8 mouse cellular contexts compared by ENCODE assay signal in genomic region chr6:48047114-48047449, GRCm38 (mm10). TPM values are rescaled to one million over a fixed set of nuclear protein-coding genes. Genes with fewer than 3 reads are reported as not detected.
A peak's percentile ranks its signal among the peaks of the same experiment; 100 is the strongest.
DNase-seq lines count a peak whose midpoint lies in the region; ATAC-seq and TF ChIP-seq lines count a peak whose summit lies in the region.

No protein-coding gene starts in this region.

- peaks cover 32% of the 10 kb centered on the region for H3K36me3 ChIP-seq in heart, embryonic 13.5 days
- H3K36me3 ChIP-seq in forebrain, embryonic 13.5 days (ENCODE audit: poor library complexity, severe bottlenecking) = peaks cover 27% of the 10 kb centered on the region
- H3K36me3 ChIP-seq in liver, postnatal 0 days (replicated peaks; ENCODE audit: insufficient read depth, low read length) = peaks cover 17% of the 10 kb centered on the region

- H3K27ac ChIP-seq in heart, embryonic 13.5 days (replicated peaks) = no peak overlapping the region
- H3K27ac ChIP-seq in forebrain, embryonic 13.5 days = no peak overlapping the region
- peak overlapping the region; percentile 89; the same call in 1 of the 2 replicates for H3K27ac ChIP-seq in liver, postnatal 0 days (ENCODE audit: low read depth)

- no peaks in the 10 kb centered on the region for H3K9me3 ChIP-seq in heart, embryonic 13.5 days
- H3K9me3 ChIP-seq in forebrain, embryonic 13.5 days (replicated peaks) = no peaks in the 10 kb centered on the region
- no peaks in the 10 kb centered on the region for H3K9me3 ChIP-seq in liver, postnatal 0 days (ENCODE audit: low read length)

- TF ChIP-seq CTCF in liver, postnatal 0 days (IDR thresholded peaks at IDR 0.05; ENCODE audit: low read depth) = no peak; the same call in 1 of the 2 replicates

- no peak for DNase-seq in heart, postnatal 25 days (ENCODE audit: low spot score)
- peak; percentile 40 for DNase-seq in ES-CJ7 (ENCODE audit: low read depth, low spot score)
- DNase-seq in liver, postnatal 0 days = no peak
- no peak for DNase-seq in frontal cortex, adult 2 months (ENCODE audit: extremely low spot score in 1 of 2, low spot score in 1 of 2)
- DNase-seq in Muller cell, postnatal 12 days (ENCODE audit: inconsistent ontology term) = no peak
- DNase-seq in frontal cortex, postnatal 25 days (ENCODE audit: low spot score in 2 of 2) = no peak

- no peak for TF ChIP-seq EP300 in liver, postnatal 0 days (IDR thresholded peaks at IDR 0.05; ENCODE audit: low read depth)

- 6% methylated on average over 12 of the region's 12 CpGs for WGBS in heart, embryonic 13.5 days
- WGBS in forebrain, embryonic 13.5 days = 6% methylated on average over 12 of the region's 12 CpGs
- 3% methylated on average over 12 of the region's 12 CpGs for WGBS in liver, postnatal 0 days (ENCODE audit: insufficient replicate concordance)

- peaks cover 50% of the 10 kb centered on the region for H3K27me3 ChIP-seq in heart, embryonic 13.5 days (replicated peaks)
- no peaks in the 10 kb centered on the region for H3K27me3 ChIP-seq in forebrain, embryonic 13.5 days
- no peaks in the 10 kb centered on the region for H3K27me3 ChIP-seq in liver, postnatal 0 days (ENCODE audit: insufficient read depth, low read length)

- H3K4me1 ChIP-seq in heart, embryonic 13.5 days = peaks cover 16% of the 10 kb centered on the region
- peaks cover 20% of the 10 kb centered on the region for H3K4me1 ChIP-seq in forebrain, embryonic 13.5 days
- peaks cover 10% of the 10 kb centered on the region for H3K4me1 ChIP-seq in liver, postnatal 0 days (ENCODE audit: insufficient read depth)

- no peak for ATAC-seq in heart, embryonic 13.5 days (ENCODE audit: extremely low read depth, insufficient number of reproducible peaks, low FRiP score, low TSS enrichment)
- ATAC-seq in forebrain, embryonic 13.5 days = no peak
- no peak; the same call in 1 of the 2 replicates for ATAC-seq in liver, postnatal 0 days

- H3K9ac ChIP-seq in heart, embryonic 13.5 days = peak overlapping the region; percentile 90
- H3K9ac ChIP-seq in forebrain, embryonic 13.5 days = peak overlapping the region; percentile 89
- peak overlapping the region; percentile 87 for H3K9ac ChIP-seq in liver, postnatal 0 days (replicated peaks)

- intact Hi-C loops in heart, postnatal 25 days (cut with DNase I) = loop anchor here (5.0 kb wide), 1 partner anchor 210 kb away; the partner anchor contains the start of gene Zfp398

- peak overlapping the region; percentile 91 for H3K4me2 ChIP-seq in heart, embryonic 13.5 days
- peak overlapping the region; percentile 81 for H3K4me2 ChIP-seq in forebrain, embryonic 13.5 days
- peak overlapping the region; percentile 87 for H3K4me2 ChIP-seq in liver, postnatal 0 days (ENCODE audit: low read depth, low read length)

- peak overlapping the region; percentile 82 for H3K4me3 ChIP-seq in heart, embryonic 13.5 days
- peak overlapping the region; percentile 86 for H3K4me3 ChIP-seq in forebrain, embryonic 13.5 days
- peak overlapping the region; percentile 61 for H3K4me3 ChIP-seq in liver, postnatal 0 days (ENCODE audit: low read depth, low read length)

RNA-seq across cellular contexts. Expression of gene Zfp777, which starts 1.6 kb away (rescaled TPM):
- polyA plus RNA-seq in heart, embryonic 13.5 days (2015; fragmentation: Nextera tagmentation; extraction: Ambion mirVana) = 2.6 and 2.8 TPM in 2 replicates
- total RNA-seq in heart, postnatal 25 days (2021) = 10 to 100 TPM; 13.2 to 15.0 TPM
- polyA plus RNA-seq in forebrain, embryonic 13.5 days (2015; fragmentation: Nextera tagmentation; extraction: Ambion mirVana) = 6.8 and 7.4 TPM in 2 replicates
- polyA plus RNA-seq in liver, postnatal 0 days (2015; fragmentation: Nextera tagmentation; extraction: Ambion mirVana) = 1.7 and 2.2 TPM in 2 replicates
- polyA plus RNA-seq in frontal cortex, adult 2 months (2012; rRNA removed) = 22.9 and 23.1 TPM in 2 replicates

RNA-seq across cellular contexts. Expression of gene Zfp746, which starts 39.3 kb away (rescaled TPM):
- polyA plus RNA-seq in heart, embryonic 13.5 days (2015; fragmentation: Nextera tagmentation; extraction: Ambion mirVana) = 8.2 and 8.3 TPM in 2 replicates
- total RNA-seq in heart, postnatal 25 days (2021) = 10 to 100 TPM; 11.2 to 11.3 TPM
- polyA plus RNA-seq in forebrain, embryonic 13.5 days (2015; fragmentation: Nextera tagmentation; extraction: Ambion mirVana) = 17.2 and 18.2 TPM in 2 replicates
- 4.1 and 5.3 TPM in 2 replicates for polyA plus RNA-seq in liver, postnatal 0 days (2015; fragmentation: Nextera tagmentation; extraction: Ambion mirVana)
- 29.6 and 29.9 TPM in 2 replicates for polyA plus RNA-seq in frontal cortex, adult 2 months (2012; rRNA removed)
